Mouse (Mus musculus) gastrocnemius, postnatal 25 days (tissue): ENCODE data around the gene Gm16253. TPM values are rescaled to one million over a fixed set of nuclear protein-coding genes. Genes with fewer than 3 reads are reported as not detected.

Source experiments
- DNase-seq: peaks from one replicate; pipeline ENCODE4 v3.0.0; 2022
- long read RNA-seq, 2 experiments: library from polyadenylated mRNA; stranded (forward); transcript quantifications; one replicate each; pipeline ENCODE4 v2.0.0; 2021
- total RNA-seq, 2 experiments: library from RNA; stranded (reverse); gene quantifications; 1 replicate in 1 of 2; 2 replicates in 1 of 2; pipeline ENCODE4 v1.2.3; 2021

Gene Gm16253
- total RNA-seq, result 1 to 10 TPM; 1.1 TPM
- long read RNA-seq, experiment 1, partial matches to known transcripts, result 0 of 6 reads
- long read RNA-seq, experiment 1, other reads (novel, unspliced or antisense), result 6 of 6 reads
- long read RNA-seq, experiment 2, partial matches to known transcripts, result 0 of 1 reads
- long read RNA-seq, experiment 2, other reads (novel, unspliced or antisense), result 1 of 1 reads

- peak; percentile 95 for DNase-seq
Measured at GRCm38 (mm10) chr3:96576690-96577541, at the start of gene Gm16253. Gene Gm16253 (plus strand): TSS chr3:96576984.

- no peak for DNase-seq
Measured at GRCm38 (mm10) chr3:96528506-96528905, 48.3 kb upstream of the Gm16253 start.

- no peak for DNase-seq
Measured at GRCm38 (mm10) chr3:96532050-96532449, 44.7 kb upstream of the Gm16253 start.

- no peak for DNase-seq
Measured at GRCm38 (mm10) chr3:96534300-96534699, 42.5 kb upstream of the Gm16253 start.

GRCm38 (mm10) chr3:96539316-96539715 lies 37.5 kb upstream of the Gm16253 start:
- no peak for DNase-seq

GRCm38 (mm10) chr3:96540740-96541139 lies 36.0 kb upstream of the Gm16253 start:
- no peak for DNase-seq

- DNase-seq, result no peak
Measured at GRCm38 (mm10) chr3:96541328-96542078, 35.3 kb upstream of the Gm16253 start.

GRCm38 (mm10) chr3:96542554-96542953 lies 34.2 kb upstream of the Gm16253 start:
- DNase-seq, result no peak

- DNase-seq, result no peak
Measured at GRCm38 (mm10) chr3:96543345-96543744, 33.4 kb upstream of the Gm16253 start.

- DNase-seq, result no peak
Measured at GRCm38 (mm10) chr3:96545565-96545964, 31.2 kb upstream of the Gm16253 start.

GRCm38 (mm10) chr3:96546880-96547279 lies 29.9 kb upstream of the Gm16253 start:
- DNase-seq, result no peak

GRCm38 (mm10) chr3:96547389-96547960 lies 29.3 kb upstream of the Gm16253 start:
- peak; percentile 49 for DNase-seq

- DNase-seq, result no peak
Measured at GRCm38 (mm10) chr3:96548824-96549223, 28.0 kb upstream of the Gm16253 start.

- DNase-seq, result no peak
Measured at GRCm38 (mm10) chr3:96549346-96549745, 27.4 kb upstream of the Gm16253 start.

GRCm38 (mm10) chr3:96551203-96551602 lies 25.6 kb upstream of the Gm16253 start:
- peak; percentile 70 for DNase-seq

GRCm38 (mm10) chr3:96551890-96552289 lies 24.9 kb upstream of the Gm16253 start:
- DNase-seq, result no peak

- DNase-seq, result no peak
Measured at GRCm38 (mm10) chr3:96553601-96554000, 23.2 kb upstream of the Gm16253 start.

GRCm38 (mm10) chr3:96554251-96554650 lies 22.5 kb upstream of the Gm16253 start:
- DNase-seq, result no peak

- DNase-seq, result peak; percentile 85
Measured at GRCm38 (mm10) chr3:96555041-96555596, 21.7 kb upstream of the Gm16253 start.

- DNase-seq, result no peak
Measured at GRCm38 (mm10) chr3:96555999-96556614, 20.7 kb upstream of the Gm16253 start.
